In the genomic region with DNA sequence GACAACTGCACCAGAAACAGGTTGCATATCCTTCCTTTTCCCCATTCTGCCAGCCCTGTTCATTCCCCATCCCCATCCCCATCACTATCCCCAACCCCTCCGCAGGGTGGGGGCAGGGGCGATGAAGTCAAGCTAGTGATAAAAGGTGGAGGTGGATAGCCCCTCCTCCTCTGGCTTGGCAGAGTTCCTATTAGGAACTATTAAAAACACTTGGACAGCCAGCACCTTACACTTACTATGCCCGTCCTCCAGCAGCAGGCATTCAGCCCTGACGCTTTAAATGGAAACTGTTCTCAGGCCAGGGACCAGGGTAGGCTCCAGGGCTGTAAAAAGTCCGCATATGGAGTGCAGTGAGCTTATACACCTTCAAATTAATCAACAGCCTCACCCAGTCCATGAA, we compare ENCODE assay signal across 9 mouse cellular contexts. TPM values are rescaled to one million over a fixed set of nuclear protein-coding genes. Genes with fewer than 3 reads are reported as not detected.
DNase-seq lines count a peak whose midpoint lies in the region; ATAC-seq lines count a peak whose summit lies in the region.
"Had no signal": no experiment of that assay in that cellular context is flagged by ENCODE, and none has a peak within 500 bp of the region (broad histone marks: within the 10 kb centered on the region; RNA-seq: fewer than 3 reads in every experiment).

No protein-coding gene starts in this region.

- peaks cover 14% of the 10 kb centered on the region for H3K4me1 ChIP-seq in hindbrain, embryonic 14.5 days (replicated peaks; ENCODE audit: control insufficient read depth, insufficient read depth, low read length)
- H3K4me1 ChIP-seq in midbrain, embryonic 12.5 days = peaks cover 30% of the 10 kb centered on the region

- H3K36me3 ChIP-seq in hindbrain, embryonic 14.5 days (replicated peaks; ENCODE audit: control insufficient read depth, insufficient read depth) = no peaks in the 10 kb centered on the region
- no peaks in the 10 kb centered on the region for H3K36me3 ChIP-seq in midbrain, embryonic 12.5 days

- H3K27ac ChIP-seq in hindbrain, embryonic 14.5 days = no peak overlapping the region
- no peak overlapping the region for H3K27ac ChIP-seq in midbrain, embryonic 12.5 days (replicated peaks)
- H3K27ac ChIP-seq: liver, embryonic 14.5 days had no signal

- H3K4me2 ChIP-seq in hindbrain, embryonic 14.5 days (replicated peaks) = peak overlapping the region; percentile 91
- peak overlapping the region; percentile 95 for H3K4me2 ChIP-seq in midbrain, embryonic 12.5 days (replicated peaks)

- H3K4me3 ChIP-seq in hindbrain, embryonic 14.5 days (replicated peaks; ENCODE audit: low read length) = peak overlapping the region; percentile 64
- H3K4me3 ChIP-seq in midbrain, embryonic 12.5 days = peak overlapping the region; percentile 74

- 8% methylated on average over 5 of the region's 5 CpGs for WGBS in hindbrain, embryonic 14.5 days
- WGBS in midbrain, embryonic 12.5 days = 12% methylated on average over 5 of the region's 5 CpGs

- no peaks in the 10 kb centered on the region for H3K9me3 ChIP-seq in hindbrain, embryonic 14.5 days (ENCODE audit: control insufficient read depth, low read length)
- no peaks in the 10 kb centered on the region for H3K9me3 ChIP-seq in midbrain, embryonic 12.5 days

- ATAC-seq in hindbrain, embryonic 14.5 days (ENCODE audit: low FRiP score) = no peak
- ATAC-seq in midbrain, embryonic 12.5 days (ENCODE audit: low FRiP score, low read depth) = no peak
- no peak for ATAC-seq in megakaryocyte, adult 5-6 weeks (ENCODE audit: poor library complexity, severe bottlenecking)

- H3K27me3 ChIP-seq in hindbrain, embryonic 14.5 days (ENCODE audit: control insufficient read depth, insufficient read depth, low read length) = peaks cover 16% of the 10 kb centered on the region; the same call in 1 of the 2 replicates
- peaks cover 57% of the 10 kb centered on the region for H3K27me3 ChIP-seq in midbrain, embryonic 12.5 days

- H3K9ac ChIP-seq in hindbrain, embryonic 14.5 days = peak overlapping the region; percentile 34; the same call in 1 of the 2 replicates
- H3K9ac ChIP-seq in midbrain, embryonic 12.5 days (replicated peaks) = no peak overlapping the region
- H3K9ac ChIP-seq: liver, embryonic 14.5 days had no signal

- DNase-seq in embryo, embryonic 10.5 days (ENCODE audit: low spot score) = peak; percentile 20
- no peak for DNase-seq in embryo, embryonic 10 days (ENCODE audit: low spot score)
- DNase-seq in gastrocnemius, adult 8-10 months (ENCODE audit: low spot score in 2 of 2) = peak; percentile 33 to 49
- no peak for DNase-seq in hindbrain, embryonic 14.5 days (ENCODE audit: low spot score)
- no peak for DNase-seq in thymus, postnatal 0 days (ENCODE audit: low spot score)
- no peak for DNase-seq in layer of hippocampus, postnatal 14 days (ENCODE audit: low spot score in 2 of 2)

RNA-seq across cellular contexts. Expression of gene Tmtc1, which starts 2.3 kb away (rescaled TPM):
- 10 to 100 TPM; 52.4 to 83.5 (median 65.3) TPM for total RNA-seq in gastrocnemius, adult 8-10 months (2022)
- 5.3 and 6.0 TPM in 2 replicates for polyA plus RNA-seq in hindbrain, embryonic 14.5 days (2014; fragmentation: Nextera tagmentation; extraction: Ambion mirVana)
- 2.4 and 3.2 TPM in 2 replicates for polyA plus RNA-seq in midbrain, embryonic 12.5 days (2016; fragmentation: Nextera tagmentation; extraction: Ambion mirVana)
- polyA plus RNA-seq in thymus, postnatal 0 days (2015; fragmentation: Nextera tagmentation; extraction: Ambion mirVana) = 0.12 and 0.14 TPM in 2 replicates
- 10 to 100 TPM; 26.4 to 27.1 TPM for total RNA-seq in layer of hippocampus, postnatal 14 days (2021)
- not detected in 2 replicates for total RNA-seq in megakaryocyte, adult 5-6 weeks (2015)
- total RNA-seq in megakaryocyte, adult 5-6 weeks (2017) = 0.07 and 0.12 TPM in 2 replicates

Comparison
In these comparisons a context has a peak if more than half of its experiments do, and no peak if none do; other contexts are left out.
1. DNase-seq: peak in embryo, embryonic 10.5 days (single experiment) and gastrocnemius, adult 8-10 months (2 of 2); none in embryo, embryonic 10 days (single experiment), hindbrain, embryonic 14.5 days (single experiment), thymus, postnatal 0 days (single experiment) and layer of hippocampus, postnatal 14 days (0 of 2).
2. RNA of gene Tmtc1, which starts 2.3 kb away (total RNA-seq): 52.4 to 83.5 TPM in gastrocnemius, adult 8-10 months and 26.4 to 27.1 TPM in layer of hippocampus, postnatal 14 days; 0.07 to 0.12 TPM in megakaryocyte, adult 5-6 weeks; every median in the first group is over 10 times any median in the second.